Mouse (Mus musculus): ENCODE results near the gene Gm42791.
A peak's percentile ranks its signal among the peaks of the same experiment; 100 is the strongest.

Gm42791 gene

GRCm38 (mm10) chr5:148912262-148912661, 82.7 kb downstream of the Gm42791 start:
- DNase-seq, result no peak

GRCm38 (mm10) chr5:148910066-148910465, 84.9 kb downstream of the Gm42791 start:
- DNase-seq, result no peak

GRCm38 (mm10) chr5:148909402-148909801, 85.5 kb downstream of the Gm42791 start:
- peak; percentile 66 for DNase-seq

- DNase-seq, result no peak
Observed at GRCm38 (mm10) chr5:148909057-148909395, 85.9 kb downstream of the Gm42791 start.

- no peak for DNase-seq
Observed at GRCm38 (mm10) chr5:148908191-148909056, 86.5 kb downstream of the Gm42791 start.

GRCm38 (mm10) chr5:148906305-148906704, 88.6 kb downstream of the Gm42791 start:
- no peak for DNase-seq

- DNase-seq, result peak; percentile 55
Observed at GRCm38 (mm10) chr5:148904846-148905245, 90.1 kb downstream of the Gm42791 start.

GRCm38 (mm10) chr5:148899361-148899760, 95.6 kb downstream of the Gm42791 start:
- peak; percentile 79 for DNase-seq

- DNase-seq, result peak; percentile 30
Observed at GRCm38 (mm10) chr5:148897941-148898417, 97.0 kb downstream of the Gm42791 start.

GRCm38 (mm10) chr5:148897069-148897702, 97.8 kb downstream of the Gm42791 start:
- no peak for DNase-seq

- DNase-seq, result no peak
Observed at GRCm38 (mm10) chr5:148896515-148896914, 98.4 kb downstream of the Gm42791 start.

GRCm38 (mm10) chr5:148895833-148896232, 99.1 kb downstream of the Gm42791 start:
- DNase-seq, result no peak

GRCm38 (mm10) chr5:148895034-148895433, 99.9 kb downstream of the Gm42791 start:
- DNase-seq, result peak; percentile 49

GRCm38 (mm10) chr5:148890237-148890636, 104.7 kb downstream of the Gm42791 start:
- no peak for DNase-seq

GRCm38 (mm10) chr5:148888032-148888431, 106.9 kb downstream of the Gm42791 start:
- no peak for DNase-seq

- no peak for DNase-seq
Observed at GRCm38 (mm10) chr5:148885821-148886609, 108.9 kb downstream of the Gm42791 start.

GRCm38 (mm10) chr5:148883671-148884070, 111.3 kb downstream of the Gm42791 start:
- DNase-seq, result no peak

- DNase-seq, result no peak
Observed at GRCm38 (mm10) chr5:148879218-148879617, 115.7 kb downstream of the Gm42791 start.

GRCm38 (mm10) chr5:148873116-148873515, 121.8 kb downstream of the Gm42791 start:
- DNase-seq, result no peak

GRCm38 (mm10) chr5:148869583-148869982, 125.4 kb downstream of the Gm42791 start:
- no peak for DNase-seq

GRCm38 (mm10) chr5:148867766-148868165, 127.2 kb downstream of the Gm42791 start:
- no peak for DNase-seq

- DNase-seq, result no peak
Observed at GRCm38 (mm10) chr5:148867171-148867570, 127.8 kb downstream of the Gm42791 start.

- no peak for DNase-seq
Observed at GRCm38 (mm10) chr5:148866571-148866970, 128.4 kb downstream of the Gm42791 start.
